ENCODE assay signal across 8 mouse cellular contexts in genomic region chr5:43807744-43808696, GRCm38 (mm10). TPM values are rescaled to one million over a fixed set of nuclear protein-coding genes. Genes with fewer than 3 reads are reported as not detected.
DNase-seq lines count a peak whose midpoint lies in the region; ATAC-seq and TF ChIP-seq lines count a peak whose summit lies in the region.

No protein-coding gene starts in this region.

- no peaks in the 10 kb centered on the region for H3K27me3 ChIP-seq in intestine, postnatal 0 days (replicated peaks; ENCODE audit: control insufficient read depth, insufficient read depth, low read length)

- peak overlapping the region; percentile 91 for H3K4me2 ChIP-seq in intestine, postnatal 0 days (replicated peaks; ENCODE audit: low read depth)

- H3K27ac ChIP-seq in intestine, postnatal 0 days (ENCODE audit: low read depth, low read length): peak overlapping the region; percentile 86

- H3K4me3 ChIP-seq in intestine, postnatal 0 days (ENCODE audit: low read depth, low read length): peak overlapping the region; percentile 46

- no peaks in the 10 kb centered on the region for H3K36me3 ChIP-seq in intestine, postnatal 0 days (ENCODE audit: control insufficient read depth, insufficient read depth)

- peak overlapping the region; percentile 62 for H3K9ac ChIP-seq in intestine, postnatal 0 days (ENCODE audit: low read depth, low read length)

- no peak for TF ChIP-seq CTCF in intestine, postnatal 0 days (IDR thresholded peaks at IDR 0.05; ENCODE audit: low read depth)

- 0 out of 2 replicates have a peak, but pooled peaks cover 11% of the 10 kb centered on the region for H3K4me1 ChIP-seq in intestine, postnatal 0 days (replicated peaks; ENCODE audit: control insufficient read depth, insufficient read depth, low read length)

- H3K9me3 ChIP-seq in intestine, postnatal 0 days (ENCODE audit: control insufficient read depth): no peaks in the 10 kb centered on the region

- 4% methylated on average over 48 of the region's 48 CpGs for WGBS in intestine, postnatal 0 days

- DNase-seq in adrenal gland, adult 2 months: peak; percentile 87
- peak; percentile 88 for DNase-seq in embryo, embryonic 9.5 days (ENCODE audit: extremely low spot score)
- peak; percentile 98 for DNase-seq in heart, adult 11 months
- DNase-seq in left cerebral cortex, postnatal 36 days (ENCODE audit: low spot score in 2 of 2): peak; percentile 79
- DNase-seq in mesoderm, embryonic 11.5 days (ENCODE audit: low read depth, low spot score): peak; percentile 90
- peak; percentile 83 for DNase-seq in right cerebral cortex, postnatal 25 days
- peak; percentile 75 for DNase-seq in urinary bladder, postnatal 25 days (ENCODE audit: low spot score)

- peak; percentile 75 for ATAC-seq in intestine, postnatal 0 days

- intact Hi-C loops in left cerebral cortex, postnatal 36 days (cut with DNase I): no loop called here

RNA-seq across cellular contexts. Expression of gene Bst1, which starts 10.7 kb away (rescaled TPM):
- total RNA-seq in adrenal gland, adult 2 months (2021): 1 to 10 TPM; 2.1 to 3.1 TPM
- 0.38 and 0.54 TPM in 2 replicates for polyA plus RNA-seq in adrenal gland, adult 2 months (2012; rRNA removed)
- polyA plus RNA-seq in intestine, postnatal 0 days (2015; fragmentation: Nextera tagmentation; extraction: Ambion mirVana): 142 and 144 TPM in 2 replicates
- total RNA-seq in left cerebral cortex, postnatal 36 days (2021): not detected

RNA-seq across cellular contexts. Expression of gene Fbxl5, which starts 13.4 kb away (rescaled TPM):
- 10 to 100 TPM; 59.4 to 70.5 TPM for total RNA-seq in adrenal gland, adult 2 months (2021)
- polyA plus RNA-seq in adrenal gland, adult 2 months (2012; rRNA removed): 12.6 and 17.6 TPM in 2 replicates
- 93.6 and 108 TPM in 2 replicates for polyA plus RNA-seq in intestine, postnatal 0 days (2015; fragmentation: Nextera tagmentation; extraction: Ambion mirVana)
- total RNA-seq in left cerebral cortex, postnatal 36 days (2021): 10 to 100 TPM; 75.0 to 91.4 TPM

Comparison
In these comparisons a context has a peak if more than half of its experiments do, and no peak if none do; other contexts are left out.
1. Peak in every context shown above with its lines: DNase-seq, ATAC-seq, H3K4me3 ChIP-seq and H3K27ac ChIP-seq.